ENCODE assay signal across 15 mouse cellular contexts in the genomic region with DNA sequence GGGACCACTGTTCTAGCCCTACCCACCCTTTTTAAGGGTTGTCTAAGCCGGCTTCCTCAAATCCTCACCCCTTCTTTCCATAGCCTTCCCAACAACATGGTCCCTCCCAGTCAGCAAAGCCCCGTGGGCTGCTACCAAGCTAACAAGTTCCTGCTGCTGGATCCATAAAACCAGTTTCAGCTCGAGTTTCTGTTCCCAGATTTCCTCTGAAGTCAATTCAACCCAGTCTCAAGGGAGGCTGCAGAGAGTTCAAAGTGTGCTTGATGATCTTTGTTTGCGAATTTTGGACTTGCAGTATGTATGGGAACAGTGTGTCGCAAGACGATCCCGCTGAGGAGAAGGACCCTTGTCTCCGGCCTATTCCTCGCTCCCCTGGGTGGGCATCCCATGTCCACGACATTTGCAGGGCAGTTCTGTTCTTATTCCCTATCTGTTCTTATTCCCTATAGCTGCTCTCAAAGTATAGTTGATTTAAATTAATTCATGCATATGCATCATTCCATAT. TPM values are rescaled to one million over a fixed set of nuclear protein-coding genes. Genes with fewer than 3 reads are reported as not detected.
DNase-seq lines count a peak whose midpoint lies in the region; ATAC-seq and TF ChIP-seq lines count a peak whose summit lies in the region.
"Had no signal": no experiment of that assay in that cellular context is flagged by ENCODE, and none has a peak within 500 bp of the region (broad histone marks: within the 10 kb centered on the region; RNA-seq: fewer than 3 reads in every experiment).

No protein-coding gene starts in this region.

- H3K4me3 ChIP-seq in heart, embryonic 10.5 days, result no peak overlapping the region
- H3K4me3 ChIP-seq in left cerebral cortex, adult 2 months, result no peak overlapping the region
- no peak overlapping the region for H3K4me3 ChIP-seq in embryonic facial prominence, embryonic 13.5 days
- H3K4me3 ChIP-seq: forebrain, embryonic 13.5 days; midbrain, embryonic 15.5 days; neural tube, embryonic 12.5 days had no signal

- no peak for TF ChIP-seq CTCF in left cerebral cortex, adult 2 months (IDR thresholded peaks at IDR 0.05)

- ATAC-seq in embryonic facial prominence, embryonic 13.5 days (ENCODE audit: insufficient number of reproducible peaks, insufficient read depth, low FRiP score, low TSS enrichment, low read depth), result no peak
- ATAC-seq: forebrain, embryonic 13.5 days; inflammation-experienced regulatory T-cells, adult 6 months; midbrain, embryonic 15.5 days; Patski had no signal

- H3K9ac ChIP-seq in embryonic facial prominence, embryonic 13.5 days, result no peak overlapping the region
- H3K9ac ChIP-seq: forebrain, embryonic 13.5 days; midbrain, embryonic 15.5 days; neural tube, embryonic 12.5 days had no signal

- peaks cover 3% of the 10 kb centered on the region; the same call in 1 of the 2 replicates for H3K4me1 ChIP-seq in heart, embryonic 10.5 days
- peaks cover 20% of the 10 kb centered on the region for H3K4me1 ChIP-seq in embryonic facial prominence, embryonic 13.5 days
- H3K4me1 ChIP-seq: forebrain, embryonic 13.5 days; midbrain, embryonic 15.5 days; neural tube, embryonic 12.5 days had no signal

- H3K9me3 ChIP-seq in heart, embryonic 10.5 days, result no peaks in the 10 kb centered on the region
- no peaks in the 10 kb centered on the region for H3K9me3 ChIP-seq in embryonic facial prominence, embryonic 13.5 days
- H3K9me3 ChIP-seq: forebrain, embryonic 13.5 days; midbrain, embryonic 15.5 days; neural tube, embryonic 12.5 days had no signal

- 0 out of 2 replicates have a peak, but pooled peaks cover 3% of the 10 kb centered on the region for H3K27me3 ChIP-seq in heart, embryonic 10.5 days (ENCODE audit: insufficient read depth, poor library complexity, severe bottlenecking)
- H3K27me3 ChIP-seq in embryonic facial prominence, embryonic 13.5 days, result no peaks in the 10 kb centered on the region
- H3K27me3 ChIP-seq: forebrain, embryonic 13.5 days; midbrain, embryonic 15.5 days; neural tube, embryonic 12.5 days; Patski had no signal

- peak; percentile 95 for DNase-seq in heart, adult 11 months
- DNase-seq in heart, embryonic 10.5 days (ENCODE audit: low spot score), result no peak
- DNase-seq in left cerebral cortex, adult 2 months (ENCODE audit: extremely low spot score in 1 of 2, low spot score in 2 of 2), result no peak
- DNase-seq in left cerebral cortex, postnatal 36 days (ENCODE audit: low spot score in 2 of 2), result no peak
- DNase-seq in adipocyte (ENCODE audit: low spot score), result peak; percentile 87
- DNase-seq in spleen, postnatal 4 days (ENCODE audit: low spot score in 2 of 2), result no peak
- DNase-seq: heart, postnatal 36 days; lung, postnatal 4 days had no signal

- H3K36me3 ChIP-seq in heart, embryonic 10.5 days, result no peaks in the 10 kb centered on the region
- no peaks in the 10 kb centered on the region for H3K36me3 ChIP-seq in embryonic facial prominence, embryonic 13.5 days
- H3K36me3 ChIP-seq: midbrain, embryonic 15.5 days; neural tube, embryonic 12.5 days had no signal

- H3K27ac ChIP-seq in heart, embryonic 10.5 days, result no peak overlapping the region
- H3K27ac ChIP-seq in left cerebral cortex, adult 2 months, result peak overlapping the region; percentile 32; the same call in 1 of the 2 replicates
- H3K27ac ChIP-seq in embryonic facial prominence, embryonic 13.5 days, result peak overlapping the region; percentile 45; the same call in 1 of the 2 replicates
- H3K27ac ChIP-seq: forebrain, embryonic 13.5 days; midbrain, embryonic 15.5 days; neural tube, embryonic 12.5 days had no signal

- WGBS in heart, embryonic 10.5 days, result 84% methylated on average over 10 of the region's 10 CpGs
- WGBS in embryonic facial prominence, embryonic 13.5 days, result 32% methylated on average over 10 of the region's 10 CpGs

- no peak overlapping the region for H3K4me2 ChIP-seq in embryonic facial prominence, embryonic 13.5 days
- H3K4me2 ChIP-seq: forebrain, embryonic 13.5 days; midbrain, embryonic 15.5 days; neural tube, embryonic 12.5 days had no signal

- intact Hi-C loops in left cerebral cortex, adult 2 months (cut with DNase I), result loop anchor here (10.0 kb wide), 1 partner anchor 346 kb away; no protein-coding TSS in a partner anchor
- intact Hi-C loops in left cerebral cortex, postnatal 36 days (cut with DNase I), result no loop called here

RNA-seq across cellular contexts. Expression of gene Slc22a4, which starts 19.4 kb away (rescaled TPM):
- polyA plus RNA-seq in heart, embryonic 10.5 days (2016; fragmentation: Nextera tagmentation; extraction: Ambion mirVana), result 3.4 and 4.5 TPM in 2 replicates
- 1 to 10 TPM; 8.5 to 8.8 TPM for total RNA-seq in left cerebral cortex, adult 2 months (2021)
- 1 to 10 TPM; 4.3 to 5.3 TPM for total RNA-seq in left cerebral cortex, postnatal 36 days (2021)
- polyA plus RNA-seq in embryonic facial prominence, embryonic 13.5 days (2015; fragmentation: Nextera tagmentation; extraction: Ambion mirVana), result 2.9 and 3.9 TPM in 2 replicates
- total RNA-seq: CH12.LX had no signal

RNA-seq across cellular contexts. Expression of gene Slc22a21, which starts 28.3 kb away (rescaled TPM):
- 1.7 and 2.7 TPM in 2 replicates for polyA plus RNA-seq in heart, embryonic 10.5 days (2016; fragmentation: Nextera tagmentation; extraction: Ambion mirVana)
- 1 to 10 TPM; 1.3 TPM for total RNA-seq in left cerebral cortex, adult 2 months (2021)
- total RNA-seq in left cerebral cortex, postnatal 36 days (2021), result 1 to 10 TPM; 1.1 to 1.9 TPM
- polyA plus RNA-seq in embryonic facial prominence, embryonic 13.5 days (2015; fragmentation: Nextera tagmentation; extraction: Ambion mirVana), result 4.4 and 5.3 TPM in 2 replicates
- total RNA-seq: CH12.LX had no signal

Comparison
In these comparisons a context has a peak if more than half of its experiments do, and no peak if none do; other contexts are left out.
1. DNase-seq: peak in heart, adult 11 months (single experiment) and adipocyte (single experiment); none in heart, embryonic 10.5 days (single experiment), left cerebral cortex, adult 2 months (0 of 2), left cerebral cortex, postnatal 36 days (0 of 2) and spleen, postnatal 4 days (0 of 2).